Mouse (Mus musculus) cerebellum, adult 2 months (tissue): ENCODE data around the gene Ube2m. TPM values are rescaled to one million over a fixed set of nuclear protein-coding genes. Genes with fewer than 3 reads are reported as not detected.

Experiments used
- DNase-seq, 2 experiments: peaks; one replicate each; pipeline ENCODE4 v3.0.0; 2021
- H3K27ac ChIP-seq: fragments of 200-500 bp; 2 replicates; pipeline ENCODE4 v1.5.1; 2012; ENCODE audit warnings: low read length, control low read depth, inconsistent platforms; ENCODE audit not compliant: insufficient read depth
- H3K27me3 ChIP-seq: fragments of 200-500 bp; 2 replicates; pipeline ENCODE4 v1.6.1; 2012; ENCODE audit warnings: inconsistent platforms, mild to moderate bottlenecking, low read length, moderate library complexity; ENCODE audit not compliant: control insufficient read depth, insufficient read depth
- H3K4me1 ChIP-seq: fragments of 200-500 bp; 2 replicates; pipeline ENCODE4 v1.6.1; 2011; ENCODE audit warnings: low read length; ENCODE audit not compliant: control insufficient read depth, insufficient read depth
- H3K4me3 ChIP-seq: fragments of 200-500 bp; replicated peaks from 2 replicates; pipeline ENCODE3; 2011; ENCODE audit warnings: mild to moderate bottlenecking, low read depth, low read length, control low read depth; ENCODE audit not compliant: insufficient read depth
- CTCF ChIP-seq: fragments of 200-500 bp; IDR thresholded peaks from 2 replicates; pipeline ENCODE4 v1.5.1; 2011; ENCODE audit warnings: low read depth, mild to moderate bottlenecking, control low read depth, low read length, moderate library complexity, borderline replicate concordance; ENCODE audit not compliant: insufficient read depth
- POLR2A ChIP-seq: fragments of 200-500 bp; IDR thresholded peaks from 2 replicates; pipeline ENCODE4 v1.6.1; 2011; ENCODE audit warnings: low read length, control low read depth, borderline replicate concordance; ENCODE audit not compliant: insufficient read depth
- WGBS: fragments of 180-500 bp; shearing (Covaris S2); methylation state at CpG from one replicate; pipeline ENCODE4 v1.1.7; 2018; 5-methylcytosine and 5-hydroxymethylcytosine counted together
- polyA plus RNA-seq: library from polyadenylated mRNA; depleted of rRNA; stranded (reverse); fragments of >200 nt; gene quantifications from 2 replicates; pipeline ENCODE4 v1.2.3, GENCODE M21; 2012

Ube2m gene
- polyA plus RNA-seq, 1 experiment, result 405 TPM

DNA sequence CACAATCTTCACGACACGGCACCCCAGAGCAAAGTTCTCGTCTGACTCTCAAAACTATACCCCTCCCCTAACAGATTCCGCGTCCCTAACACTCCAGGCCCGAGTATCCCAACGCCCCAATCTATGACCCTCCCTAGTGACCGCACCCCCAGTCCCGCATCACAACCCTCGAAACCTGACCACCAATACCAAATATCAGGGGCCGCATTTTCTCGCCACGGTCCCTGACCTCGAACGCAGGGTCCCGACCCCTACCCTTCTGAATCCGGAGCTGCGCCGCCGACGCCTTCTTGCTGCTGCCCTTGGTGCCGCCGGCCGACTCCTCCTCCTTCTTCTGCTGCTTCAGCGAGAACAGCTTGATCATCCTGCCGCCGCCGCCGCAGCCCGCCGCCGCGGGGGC is 709 bp downstream of the Ube2m start:
- 1% methylated on average over 32 of the region's 33 CpGs for WGBS
- peaks cover 7% of the 10 kb centered on the region for H3K4me1 ChIP-seq
- H3K27ac ChIP-seq, result peak overlapping the region; percentile 58
- peak overlapping the region; percentile 88 for H3K4me3 ChIP-seq
- peak in 1 of 2 experiments; percentile 59 for DNase-seq
- no peaks in the 10 kb centered on the region for H3K27me3 ChIP-seq
- TF ChIP-seq POLR2A, result no peak
- TF ChIP-seq CTCF, result no peak

DNA sequence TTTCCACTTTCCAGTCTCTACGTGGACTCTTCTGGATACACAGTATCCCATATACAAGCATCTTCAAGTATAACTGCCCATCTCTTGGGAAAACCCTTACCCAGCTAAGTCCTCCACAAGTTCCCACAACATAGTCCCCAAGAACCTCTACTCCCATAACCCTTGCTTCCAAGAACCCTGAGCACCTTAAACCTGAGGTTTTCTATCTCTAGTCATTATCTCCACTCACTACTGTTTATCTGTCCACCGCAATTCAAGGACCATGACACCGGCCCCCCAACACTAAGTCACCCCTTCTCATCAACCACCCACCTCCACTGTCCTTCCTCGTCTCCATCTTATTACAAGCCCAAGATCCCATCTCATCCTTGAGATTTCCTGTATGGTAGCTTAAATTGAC is 1.3 kb downstream of the Ube2m start:
- no peak for TF ChIP-seq CTCF
- no peak for TF ChIP-seq POLR2A
- Histone ChIP-seq H3K27me3 (no peaks in the 10 kb centered on the region), H3K4me1 (peaks cover 7% of the 10 kb centered on the region), H3K4me3 (peak overlapping the region; percentile 88), H3K27ac (no peak overlapping the region)
- WGBS, result 34% methylated on average over 4 of the region's 4 CpGs
- DNase-seq, result peak in 1 of 2 experiments; percentile 10

DNA sequence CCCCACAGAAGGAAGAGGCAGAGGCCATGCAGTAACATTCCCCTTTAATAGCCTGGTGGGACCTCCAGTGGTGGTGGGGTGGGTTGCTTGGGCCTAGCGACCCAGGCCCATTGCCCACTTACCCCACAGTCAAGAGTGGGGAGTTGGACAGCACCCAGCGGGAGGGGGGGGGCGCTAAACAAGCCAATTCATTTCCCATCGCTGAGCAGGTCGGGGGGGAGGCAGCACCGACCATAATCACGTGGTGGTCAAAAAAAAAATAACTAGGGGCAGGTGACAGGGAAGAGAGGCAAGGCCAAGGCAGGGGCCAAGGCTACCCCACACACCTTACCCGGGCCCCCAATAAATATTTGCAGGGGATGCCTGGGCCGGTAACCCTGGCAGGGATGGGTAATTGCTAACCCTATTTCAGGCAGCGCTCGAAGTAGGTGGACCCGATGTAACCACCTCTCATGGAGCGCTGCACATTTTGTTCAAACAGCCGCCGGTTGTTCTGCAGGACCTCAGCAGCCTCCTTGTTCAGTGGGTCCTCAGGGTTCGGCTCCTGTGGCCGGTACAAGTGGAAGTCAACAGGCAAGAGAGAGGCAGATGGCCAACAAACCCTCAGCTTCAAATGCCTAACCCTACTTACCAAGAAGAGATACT is 2.7 kb downstream of the Ube2m start:
- Histone ChIP-seq H3K27ac (0 out of 2 replicates have a peak overlapping the region, but pooled peaks have one; percentile 4), H3K4me1 (peaks cover 7% of the 10 kb centered on the region), H3K27me3 (no peaks in the 10 kb centered on the region), H3K4me3 (peak overlapping the region; percentile 90)
- WGBS, result 68% methylated on average over 17 of the region's 17 CpGs
- DNase-seq, result peak in 1 of 2 experiments; percentile 48
- TF ChIP-seq CTCF, result no peak
- no peak for TF ChIP-seq POLR2A

DNA sequence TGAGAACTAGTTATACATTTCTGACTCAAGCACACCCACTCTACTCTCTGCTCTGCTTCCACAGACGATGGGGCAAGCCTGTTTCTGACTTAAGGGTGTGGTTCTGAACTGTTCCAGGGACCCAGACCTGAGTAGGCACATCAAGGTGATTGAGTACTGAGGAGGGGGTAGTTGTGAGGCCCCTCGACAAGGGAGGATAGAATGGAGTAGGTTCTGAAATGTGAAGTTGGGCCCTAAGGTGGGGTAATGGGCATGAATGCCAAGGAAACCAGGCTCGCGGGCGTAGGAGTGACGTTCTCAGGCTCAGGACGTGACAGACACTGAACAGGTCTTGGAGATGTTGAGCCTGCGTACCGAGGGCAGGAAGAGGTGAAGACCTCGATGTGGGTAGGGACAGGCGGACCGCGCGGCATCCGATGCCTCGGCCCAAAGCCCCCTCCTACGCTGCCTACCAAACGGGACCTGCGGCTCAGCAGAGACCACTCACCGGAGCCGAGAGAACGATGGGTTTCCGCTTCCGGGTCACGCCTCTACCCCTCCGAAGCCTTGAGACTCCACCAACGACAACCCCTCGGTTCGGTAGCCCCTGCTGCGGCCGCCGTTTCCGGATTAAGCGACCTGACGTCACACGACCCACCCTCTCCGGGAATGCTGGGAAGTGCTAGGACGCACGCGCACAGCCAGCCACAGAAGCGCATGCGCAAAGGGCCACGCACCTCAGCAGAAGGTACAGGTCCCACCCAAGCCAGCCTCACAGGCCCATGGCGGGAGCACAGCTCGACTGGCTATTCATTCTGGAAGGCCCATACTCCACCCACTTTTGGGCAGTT is 3.7 kb downstream of the Ube2m start, which contains the start of gene Chmp2a:
Gene Chmp2a (minus strand): TSS at position 660 of the 830 bp plus-strand sequence.
- Histone ChIP-seq H3K27me3 (no peaks in the 10 kb centered on the region), H3K27ac (peak within 1 kb of the TSS; percentile 81), H3K4me3 (peak within 1 kb of the TSS; percentile 90), H3K4me1 (peaks cover 7% of the 10 kb centered on the region)
- WGBS, result under 1% methylated on average over 45 of the region's 45 CpGs
- TF ChIP-seq POLR2A, result peak; percentile 89
- TF ChIP-seq CTCF, result no peak
- DNase-seq, result peak; percentile 97 to 98

DNA sequence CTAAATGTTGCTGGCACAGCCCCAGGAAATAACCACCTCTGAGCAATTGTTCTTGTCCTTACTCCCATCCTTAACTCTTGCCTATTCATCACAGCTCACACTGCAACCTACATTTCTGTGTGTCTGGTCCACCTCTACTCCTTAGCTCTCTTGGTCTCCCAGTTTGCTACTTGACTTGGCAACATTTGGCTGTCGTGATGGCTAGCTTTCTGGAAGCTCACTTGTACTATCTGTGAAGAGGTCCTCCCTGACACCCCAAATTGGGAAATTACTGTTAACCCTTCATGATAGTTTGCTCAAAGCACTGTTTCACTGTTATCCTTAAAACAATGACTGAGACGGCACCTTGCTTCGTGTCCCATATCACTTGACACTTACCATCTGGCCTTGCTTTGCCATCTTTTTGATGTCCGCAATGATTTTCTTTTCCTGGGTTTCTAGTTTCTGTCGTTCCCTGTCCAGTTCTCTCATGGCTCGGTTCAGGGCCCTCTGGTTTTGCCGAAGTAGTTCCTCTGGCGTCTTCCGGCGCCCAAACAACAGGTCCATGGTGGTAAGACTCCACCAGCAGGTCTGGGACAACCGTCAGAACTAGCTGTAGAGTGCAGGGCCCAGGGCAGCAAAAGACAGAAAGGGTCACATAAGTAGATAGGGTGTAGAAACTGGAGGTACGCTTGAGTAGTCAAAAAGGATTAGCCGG is 4.5 kb downstream of the Ube2m start:
- H3K27me3 ChIP-seq, result no peaks in the 10 kb centered on the region
- peak overlapping the region; percentile 90 for H3K4me3 ChIP-seq
- peak overlapping the region; percentile 81; the same call in 1 of the 2 replicates for H3K27ac ChIP-seq
- peak in 1 of 2 experiments; percentile 24 for DNase-seq
- TF ChIP-seq POLR2A (no peak), CTCF (no peak)
- peaks cover 3% of the 10 kb centered on the region for H3K4me1 ChIP-seq
- WGBS, result 39% methylated on average over 13 of the region's 13 CpGs

DNA sequence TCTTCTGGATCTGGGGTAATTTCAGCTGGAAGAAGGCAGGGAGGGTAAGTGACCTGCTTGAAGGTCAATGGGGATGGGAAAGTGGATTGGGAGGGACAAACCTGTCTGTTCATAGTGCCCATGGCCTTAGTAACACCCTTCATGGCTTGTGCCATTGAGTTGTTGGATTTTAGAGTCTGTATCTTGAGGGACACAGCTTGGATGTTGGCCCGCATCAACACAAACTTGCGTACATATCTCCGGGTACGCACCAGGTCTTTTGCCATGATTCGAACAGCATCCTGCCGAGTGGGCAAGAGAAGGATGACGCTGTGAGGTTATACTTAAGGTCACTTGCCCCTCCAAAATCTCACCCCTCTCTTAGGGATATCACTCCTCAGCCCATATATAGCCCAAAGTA is 5.5 kb downstream of the Ube2m start:
- no peak overlapping the region for H3K27ac ChIP-seq
- peak in 1 of 2 experiments; percentile 14 for DNase-seq
- H3K4me3 ChIP-seq, result no peak overlapping the region
- 84% methylated on average over 7 of the region's 7 CpGs for WGBS
- TF ChIP-seq CTCF (no peak), POLR2A (no peak)
- H3K27me3 ChIP-seq, result no peaks in the 10 kb centered on the region
- H3K4me1 ChIP-seq, result peaks cover 3% of the 10 kb centered on the region

GRCm38 (mm10) chr7:13031983-13032382 is 6.1 kb downstream of the Ube2m start:
- DNase-seq, result no peak
- no peak overlapping the region for H3K4me3 ChIP-seq
- TF ChIP-seq CTCF, result no peak
- no peak for TF ChIP-seq POLR2A
- no peaks in the 10 kb centered on the region for H3K27me3 ChIP-seq
- H3K4me1 ChIP-seq, result peaks cover 3% of the 10 kb centered on the region
- WGBS, result 83% methylated on average over 2 of the region's 2 CpGs
- H3K27ac ChIP-seq, result no peak overlapping the region
